Mouse (Mus musculus) heart, postnatal 0 days (tissue): Measurements from ENCODE around the gene Lrrc37a.

Source experiments
- CTCF ChIP-seq: IDR thresholded peaks from 2 replicates; pipeline ENCODE4 v1.5.1; 2016; ENCODE audit warnings: antibody characterized with exemption, control low read depth, low read depth
- EP300 ChIP-seq: IDR thresholded peaks from 2 replicates; pipeline ENCODE4 v1.6.1; 2016; ENCODE audit warnings: antibody characterized with exemption, low read depth

GRCm38 (mm10) chr11:103402738-103403137 is 101.7 kb downstream of the Lrrc37a start:
- TF ChIP-seq CTCF (no peak), EP300 (no peak)
